Mouse (Mus musculus) retina, adult 2 months (tissue): ENCODE results near the gene Tmem86a.
"Not testable (repeated sequence)": the region's sequence is repeated elsewhere in the genome, so short reads cannot be mapped to it uniquely, and the experiment has no call there.

ENCODE experiments used
- DNase-seq: peaks from one replicate; pipeline ENCODE4 v3.0.0-alpha.2; 2012; ENCODE audit warnings: low read depth, low spot score

The Tmem86a gene

GRCm38 (mm10) chr7:47050366-47050765, at the start of gene Tmem86a:
Gene Tmem86a, plus strand, starts transcription at chr7:47050601.
- peak; percentile 84 for DNase-seq

DNA sequence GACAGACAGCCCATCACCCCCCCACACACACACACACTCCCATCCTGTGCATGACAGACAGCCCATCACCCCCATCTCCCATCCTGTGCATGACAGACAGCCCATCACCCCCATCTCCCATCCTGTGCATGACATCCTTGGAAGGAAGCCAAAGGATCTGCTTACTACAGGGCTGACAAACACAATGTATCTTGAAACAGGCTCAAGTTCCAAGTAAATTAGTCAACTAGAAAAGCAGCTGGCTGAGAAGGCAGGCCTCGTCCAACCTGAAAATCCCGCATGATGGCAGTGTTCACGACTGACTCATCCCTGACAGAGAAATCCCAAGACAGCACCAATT, 49.8 kb upstream of the Tmem86a start:
- no peak for DNase-seq

GRCm38 (mm10) chr7:47001125-47001899, 49.1 kb upstream of the Tmem86a start:
- DNase-seq, result no peak

GRCm38 (mm10) chr7:47001900-47002275, 48.5 kb upstream of the Tmem86a start:
- DNase-seq, result no peak

GRCm38 (mm10) chr7:47003411-47004115, 46.8 kb upstream of the Tmem86a start:
- DNase-seq, result no peak

DNA sequence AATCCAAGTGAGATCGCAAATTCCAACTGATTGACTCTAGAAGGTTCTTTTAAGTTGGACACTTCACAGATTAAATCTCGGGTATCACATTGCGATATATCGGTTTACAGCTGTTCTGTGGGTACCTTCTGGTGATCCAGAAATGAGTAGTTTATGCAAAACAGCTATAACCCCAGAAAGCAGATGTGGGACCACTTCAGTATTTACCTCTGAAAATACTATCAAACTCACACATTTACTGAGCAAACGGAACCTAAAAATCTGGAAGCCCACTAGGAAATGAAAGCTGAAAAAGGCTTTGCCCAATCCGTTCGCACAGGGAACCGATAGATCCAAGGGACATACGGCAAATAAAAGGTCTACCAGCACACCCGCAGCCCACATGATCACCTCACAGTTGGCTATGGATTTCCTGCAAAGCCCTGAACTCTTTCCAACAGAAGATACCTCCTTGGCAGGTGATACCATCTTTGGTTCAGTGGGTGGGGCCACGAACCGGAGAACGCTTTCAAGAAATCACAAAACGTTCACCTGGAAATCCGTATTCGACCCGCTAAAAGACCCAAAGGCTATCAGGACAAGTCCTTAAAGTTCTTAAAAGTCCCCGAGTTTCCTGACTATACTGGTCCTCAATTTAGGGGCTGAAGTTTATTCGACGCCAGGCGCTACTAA, 43.2 kb upstream of the Tmem86a start:
- DNase-seq, result no peak

DNA sequence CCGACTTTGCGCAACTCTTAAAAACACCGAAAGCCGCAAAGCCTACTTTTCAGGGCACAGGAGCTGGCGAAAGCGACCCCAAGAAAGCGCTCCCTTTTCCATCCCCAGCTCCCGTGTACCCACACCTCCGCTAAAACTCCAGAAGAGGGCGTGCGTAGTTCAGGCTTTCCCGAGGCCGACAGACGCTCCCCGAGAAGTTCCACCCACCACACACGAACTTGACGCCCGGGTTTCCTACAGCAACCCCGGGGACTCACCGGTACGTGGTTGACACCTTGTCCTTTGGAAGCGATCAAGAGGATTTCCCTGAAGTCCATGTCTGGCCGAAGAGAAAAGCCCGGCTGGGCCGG, 42.6 kb upstream of the Tmem86a start:
- DNase-seq, result no peak

DNA sequence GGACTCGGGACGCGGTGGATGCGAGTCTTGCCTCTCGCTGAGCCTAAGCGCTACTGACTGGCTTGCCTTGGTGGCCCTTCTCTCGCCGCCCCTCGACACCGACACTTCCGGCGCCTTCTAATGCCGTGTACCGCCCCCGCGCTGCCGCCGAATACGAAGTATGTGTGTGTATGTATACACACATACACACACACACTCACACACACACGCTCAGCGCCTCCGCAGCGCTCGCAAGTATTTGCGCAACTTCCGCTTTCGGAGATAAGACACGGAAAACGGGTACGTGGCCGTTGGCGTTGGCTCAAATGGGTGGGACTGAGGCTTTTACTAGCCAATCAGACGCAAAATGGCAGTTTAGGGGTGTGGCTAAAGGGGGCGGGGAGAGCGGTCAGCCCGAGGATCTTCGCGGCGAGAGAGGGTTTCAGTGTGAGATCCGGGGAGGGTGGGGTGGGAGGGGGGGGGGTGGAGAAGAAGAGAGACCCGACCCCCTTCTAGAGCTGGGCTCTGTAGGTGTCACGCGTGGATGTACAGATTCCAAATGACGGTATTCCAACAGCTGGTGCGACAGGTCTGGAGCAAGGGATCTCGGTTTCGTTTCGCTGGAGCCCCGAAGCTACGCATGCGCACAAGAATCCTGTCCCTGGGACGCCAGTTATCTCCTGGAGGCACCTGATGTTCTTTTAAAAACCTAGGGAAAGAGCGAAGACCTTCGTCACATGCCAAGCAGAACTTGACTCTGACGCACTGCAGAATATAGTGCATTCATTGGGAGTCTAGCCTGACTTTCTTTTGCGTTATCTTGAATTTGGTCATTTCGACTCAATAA, 42.0 kb upstream of the Tmem86a start, which contains the start of gene Spty2d1:
Spty2d1 (minus strand) TSS at position 244 of the 826 bp plus-strand sequence.
- peak; percentile 97 for DNase-seq

DNA sequence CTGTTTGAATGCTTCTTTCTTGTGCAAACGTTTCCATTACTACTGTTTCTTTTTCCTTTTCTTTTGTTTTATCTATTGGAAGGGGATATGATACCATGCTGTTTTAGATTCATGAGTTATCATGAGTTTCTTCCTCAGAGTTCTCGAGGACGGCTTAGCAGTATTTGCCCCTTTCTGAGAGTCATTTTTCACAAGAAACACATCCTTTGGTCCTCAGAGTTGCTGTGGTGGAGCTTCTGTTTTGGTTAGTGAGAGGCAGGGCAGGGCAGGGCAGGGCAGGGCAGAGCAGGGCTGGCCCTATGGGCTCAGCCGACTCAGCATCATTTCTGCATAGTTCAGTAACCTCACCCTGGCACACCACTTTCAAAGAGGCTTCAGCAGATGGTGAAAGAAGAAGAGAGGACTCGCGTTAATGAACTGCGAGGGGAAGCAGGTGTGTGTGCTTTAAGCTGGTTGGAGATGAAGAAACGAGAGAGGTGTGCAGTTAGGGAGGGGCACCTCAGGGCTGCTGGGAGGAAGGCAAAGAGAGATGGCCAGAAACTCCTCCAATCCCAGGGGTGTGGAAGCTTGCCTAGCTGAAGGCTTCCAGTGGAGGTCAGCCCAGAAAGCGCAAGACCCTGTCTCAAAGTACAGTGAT, 37.2 kb upstream of the Tmem86a start:
- no peak for DNase-seq

GRCm38 (mm10) chr7:47014564-47015389, 35.6 kb upstream of the Tmem86a start:
- DNase-seq, result no peak

DNA sequence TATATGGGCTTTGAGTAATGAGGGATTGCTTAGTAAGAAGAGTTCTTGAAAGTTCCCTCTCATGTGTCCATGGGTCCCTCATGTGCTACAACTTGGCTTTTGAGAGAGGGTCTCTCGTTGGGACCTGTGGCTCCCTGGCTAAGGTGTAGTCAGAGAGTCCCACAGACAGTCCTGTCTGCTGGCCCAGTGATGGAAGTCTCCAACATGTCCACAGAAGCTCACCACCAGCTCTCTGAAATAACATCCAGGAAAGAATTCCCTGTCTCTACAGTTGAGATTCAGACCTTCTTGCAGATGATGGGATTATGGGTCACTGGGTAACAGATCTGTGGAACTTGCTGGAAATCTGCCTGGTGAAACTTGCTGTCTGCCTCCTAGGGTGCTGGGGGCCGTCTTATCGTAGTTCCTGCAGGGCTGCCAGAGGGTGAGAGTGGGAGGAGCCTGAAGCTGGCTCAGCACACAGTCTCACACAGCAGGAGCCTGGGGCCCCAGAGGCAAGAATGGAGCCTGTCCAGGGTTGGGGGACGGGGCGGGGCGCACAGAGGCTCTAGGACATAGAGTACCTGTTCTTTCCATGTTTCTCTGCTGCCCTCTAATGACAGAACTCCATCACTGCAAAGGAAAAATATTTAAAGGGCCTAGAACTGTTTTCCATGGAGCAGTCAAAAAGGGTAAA, 34.9 kb upstream of the Tmem86a start:
- peak; percentile 47 for DNase-seq

- DNase-seq, result no peak
Observed at GRCm38 (mm10) chr7:47016602-47017001, 33.8 kb upstream of the Tmem86a start.

GRCm38 (mm10) chr7:47017146-47017545, 33.3 kb upstream of the Tmem86a start:
- no peak for DNase-seq

- DNase-seq, result no peak
Observed at GRCm38 (mm10) chr7:47019641-47020040, 30.8 kb upstream of the Tmem86a start.

- DNase-seq, result no peak
Observed at GRCm38 (mm10) chr7:47020956-47021355, 29.4 kb upstream of the Tmem86a start.

- no peak for DNase-seq
Observed at GRCm38 (mm10) chr7:47022482-47022881, 27.9 kb upstream of the Tmem86a start.

DNA sequence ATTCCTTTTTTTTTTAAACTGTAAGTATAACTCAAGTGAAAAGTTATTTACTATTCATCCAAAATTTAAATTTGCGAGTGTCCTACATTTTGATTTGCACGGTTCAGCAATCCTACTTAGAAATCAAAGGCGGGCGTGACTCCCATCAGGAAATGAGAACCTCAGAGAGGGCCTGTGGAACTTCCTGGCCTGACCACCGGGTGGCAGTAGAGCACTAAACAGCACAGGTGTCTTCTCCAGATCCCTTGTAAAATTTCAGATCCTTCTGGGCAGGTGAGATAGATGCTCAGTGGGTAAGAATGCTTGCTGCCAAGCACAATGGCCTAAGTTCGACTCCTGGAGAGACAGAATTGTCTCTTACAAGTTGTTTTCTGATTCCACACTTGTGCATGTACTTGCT, 26.9 kb upstream of the Tmem86a start:
- peak; percentile 39 for DNase-seq

- DNase-seq, result no peak
Observed at GRCm38 (mm10) chr7:47024454-47024853, 25.9 kb upstream of the Tmem86a start.

DNA sequence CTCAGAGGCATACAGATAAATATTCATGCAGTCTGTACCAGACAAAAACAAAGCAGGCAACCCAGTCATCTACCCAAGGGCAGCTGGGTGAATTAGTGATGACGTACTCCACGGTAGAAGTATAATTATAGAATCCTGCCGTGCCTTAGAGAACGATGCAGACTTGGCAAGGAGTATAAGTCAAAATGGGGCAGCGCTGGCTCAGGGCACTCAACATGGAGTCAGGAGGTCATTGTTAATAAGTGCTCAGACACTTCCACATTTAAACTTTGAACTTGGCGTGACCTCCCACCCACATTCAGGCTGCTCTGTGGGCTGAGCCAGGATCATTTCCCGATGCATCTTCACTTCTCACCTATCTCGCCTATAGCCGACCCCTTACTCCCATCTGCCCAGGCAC, 25.0 kb upstream of the Tmem86a start:
- DNase-seq, result no peak

DNA sequence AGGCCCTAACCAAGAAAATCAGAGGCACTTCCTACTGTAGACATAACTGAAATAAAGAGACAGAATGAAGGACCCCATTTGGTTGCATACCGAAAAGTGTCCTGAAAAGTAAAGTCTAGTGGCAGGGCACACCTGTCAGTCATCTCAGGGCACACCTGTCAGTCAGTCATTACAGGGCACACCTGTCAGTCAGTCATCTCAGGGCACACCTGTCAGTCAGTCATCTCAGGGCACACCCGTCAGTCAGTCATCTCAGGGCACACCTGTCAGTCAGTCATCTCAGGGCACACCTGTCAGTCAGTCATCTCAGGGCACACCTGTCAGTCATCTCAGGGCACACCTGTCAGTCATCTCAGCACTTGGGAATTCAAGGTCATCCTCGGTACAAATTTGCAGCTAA, 23.5 kb upstream of the Tmem86a start:
- not testable (repeated sequence) for DNase-seq
